8 mouse cellular contexts compared by ENCODE assay signal in genomic region chr8:108706848-108707541, GRCm38 (mm10).
DNase-seq lines count a peak whose midpoint lies in the region; ATAC-seq and TF ChIP-seq lines count a peak whose summit lies in the region.

No protein-coding gene starts in this region.

- 49% methylated on average over 6 of the region's 6 CpGs for WGBS in kidney, embryonic 16.5 days
- 51% methylated on average over 6 of the region's 6 CpGs for WGBS in forebrain, postnatal 0 days
- WGBS in liver, embryonic 15.5 days (ENCODE audit: insufficient replicate concordance), result 20% methylated on average over 6 of the region's 6 CpGs
- 15% methylated on average over 6 of the region's 6 CpGs for WGBS in stomach, embryonic 14.5 days

- TF ChIP-seq CTCF in forebrain, postnatal 0 days (IDR thresholded peaks at IDR 0.05; ENCODE audit: low read depth), result no peak

- H3K4me3 ChIP-seq in kidney, embryonic 16.5 days (ENCODE audit: low read length), result no peak overlapping the region
- peak overlapping the region; percentile 80; the same call in 1 of the 2 replicates for H3K4me3 ChIP-seq in forebrain, postnatal 0 days (ENCODE audit: low read depth, low read length)
- no peak overlapping the region for H3K4me3 ChIP-seq in liver, embryonic 15.5 days (replicated peaks)
- 0 out of 2 replicates have a peak overlapping the region, but pooled peaks have one; percentile 2 for H3K4me3 ChIP-seq in stomach, embryonic 14.5 days (ENCODE audit: low read depth, low read length)

- H3K4me2 ChIP-seq in kidney, embryonic 16.5 days (replicated peaks; ENCODE audit: low read depth, low read length), result peak overlapping the region; percentile 58; the same call in 1 of the 2 replicates
- H3K4me2 ChIP-seq in forebrain, postnatal 0 days (ENCODE audit: low read depth), result peak overlapping the region; percentile 74
- peak overlapping the region; percentile 23; the same call in 1 of the 2 replicates for H3K4me2 ChIP-seq in liver, embryonic 15.5 days
- H3K4me2 ChIP-seq in stomach, embryonic 14.5 days (replicated peaks; ENCODE audit: low read depth, low read length), result peak overlapping the region; percentile 47

- peaks cover 4% of the 10 kb centered on the region for H3K27me3 ChIP-seq in kidney, embryonic 16.5 days (ENCODE audit: insufficient read depth, low read length)
- peaks cover 8% of the 10 kb centered on the region; the same call in 1 of the 2 replicates for H3K27me3 ChIP-seq in forebrain, postnatal 0 days (ENCODE audit: insufficient read depth, low read length)
- peaks cover 76% of the 10 kb centered on the region for H3K27me3 ChIP-seq in liver, embryonic 15.5 days
- no peaks in the 10 kb centered on the region for H3K27me3 ChIP-seq in stomach, embryonic 14.5 days (ENCODE audit: control insufficient read depth, insufficient read depth, low read length)

- DNase-seq in kidney, postnatal 14 days, result no peak
- no peak for DNase-seq in forebrain, postnatal 0 days
- no peak for DNase-seq in gastrocnemius, adult 18-20 months (ENCODE audit: low spot score)
- DNase-seq in testis, postnatal 14 days (ENCODE audit: low spot score), result no peak
- no peak for DNase-seq in ovary, postnatal 10 days (ENCODE audit: low spot score)

- H3K36me3 ChIP-seq in kidney, embryonic 16.5 days (ENCODE audit: insufficient read depth, low read length), result no peaks in the 10 kb centered on the region
- no peaks in the 10 kb centered on the region for H3K36me3 ChIP-seq in forebrain, postnatal 0 days (ENCODE audit: insufficient read depth)
- no peaks in the 10 kb centered on the region for H3K36me3 ChIP-seq in liver, embryonic 15.5 days (replicated peaks)
- H3K36me3 ChIP-seq in stomach, embryonic 14.5 days (ENCODE audit: control insufficient read depth, insufficient read depth, low read length), result no peaks in the 10 kb centered on the region

- ATAC-seq in kidney, embryonic 16.5 days (ENCODE audit: low FRiP score, low TSS enrichment), result no peak
- no peak for ATAC-seq in forebrain, postnatal 0 days
- ATAC-seq in liver, embryonic 15.5 days (ENCODE audit: insufficient read depth), result peak; percentile 63
- ATAC-seq in stomach, embryonic 14.5 days (ENCODE audit: insufficient number of reproducible peaks, insufficient read depth, low FRiP score, low read depth), result peak; percentile 23; the same call in 1 of the 2 replicates

- H3K27ac ChIP-seq in kidney, embryonic 16.5 days (ENCODE audit: low read length), result peak overlapping the region; percentile 57
- H3K27ac ChIP-seq in forebrain, postnatal 0 days (ENCODE audit: low read depth, low read length), result peak overlapping the region; percentile 40; the same call in 1 of the 2 replicates
- H3K27ac ChIP-seq in liver, embryonic 15.5 days (replicated peaks), result peak overlapping the region; percentile 53; the same call in 1 of the 2 replicates
- peak overlapping the region; percentile 75 for H3K27ac ChIP-seq in stomach, embryonic 14.5 days (ENCODE audit: low read length)

- H3K9me3 ChIP-seq in kidney, embryonic 16.5 days (ENCODE audit: low read length), result no peaks in the 10 kb centered on the region
- no peaks in the 10 kb centered on the region for H3K9me3 ChIP-seq in forebrain, postnatal 0 days (ENCODE audit: low read length)
- H3K9me3 ChIP-seq in liver, embryonic 15.5 days (replicated peaks), result no peaks in the 10 kb centered on the region
- no peaks in the 10 kb centered on the region for H3K9me3 ChIP-seq in stomach, embryonic 14.5 days (ENCODE audit: control insufficient read depth, low read depth, low read length)

- peaks cover 74% of the 10 kb centered on the region for H3K4me1 ChIP-seq in kidney, embryonic 16.5 days (ENCODE audit: insufficient read depth, low read length)
- H3K4me1 ChIP-seq in forebrain, postnatal 0 days (ENCODE audit: insufficient read depth), result no peaks in the 10 kb centered on the region
- peaks cover 18% of the 10 kb centered on the region for H3K4me1 ChIP-seq in liver, embryonic 15.5 days (replicated peaks)
- H3K4me1 ChIP-seq in stomach, embryonic 14.5 days (ENCODE audit: control insufficient read depth, insufficient read depth, low read length), result peaks cover 59% of the 10 kb centered on the region

- H3K9ac ChIP-seq in kidney, embryonic 16.5 days (replicated peaks; ENCODE audit: low read length), result no peak overlapping the region
- 0 out of 2 replicates have a peak overlapping the region, but pooled peaks have one; percentile 41 for H3K9ac ChIP-seq in forebrain, postnatal 0 days
- H3K9ac ChIP-seq in liver, embryonic 15.5 days, result no peak overlapping the region
- H3K9ac ChIP-seq in stomach, embryonic 14.5 days (replicated peaks; ENCODE audit: low read depth, low read length), result no peak overlapping the region

Comparison
In these comparisons a context has a peak if more than half of its experiments do, and no peak if none do; other contexts are left out.
1. ATAC-seq: peak in liver, embryonic 15.5 days (single experiment) and stomach, embryonic 14.5 days (single experiment); none in kidney, embryonic 16.5 days (single experiment) and forebrain, postnatal 0 days (single experiment).
2. H3K4me2 ChIP-seq: peak in every context shown above with its lines; median percentile 74 in forebrain, postnatal 0 days; 58 in kidney, embryonic 16.5 days; 47 in stomach, embryonic 14.5 days; 23 in liver, embryonic 15.5 days.
3. H3K4me3 ChIP-seq: peak in forebrain, postnatal 0 days (single experiment) and stomach, embryonic 14.5 days (single experiment); none in kidney, embryonic 16.5 days (single experiment) and liver, embryonic 15.5 days (single experiment).
4. Peak in every context shown above with its lines, with median percentiles within 50 percentile points of each other: H3K27ac ChIP-seq.